Mouse (Mus musculus) liver, adult 2 months (tissue): ENCODE results near the gene Klrb1c.

ENCODE experiments used
- CTCF ChIP-seq: fragments of 200-500 bp; IDR thresholded peaks from 2 replicates; pipeline ENCODE4 v1.5.1; 2011; ENCODE audit warnings: low read depth, low read length, control low read depth
- POLR2A ChIP-seq: fragments of 200-500 bp; IDR thresholded peaks from 2 replicates; pipeline ENCODE4 v1.6.1; 2011; ENCODE audit warnings: low read length, control low read depth; ENCODE audit not compliant: insufficient read depth; ENCODE audit errors: extremely low read depth

DNA sequence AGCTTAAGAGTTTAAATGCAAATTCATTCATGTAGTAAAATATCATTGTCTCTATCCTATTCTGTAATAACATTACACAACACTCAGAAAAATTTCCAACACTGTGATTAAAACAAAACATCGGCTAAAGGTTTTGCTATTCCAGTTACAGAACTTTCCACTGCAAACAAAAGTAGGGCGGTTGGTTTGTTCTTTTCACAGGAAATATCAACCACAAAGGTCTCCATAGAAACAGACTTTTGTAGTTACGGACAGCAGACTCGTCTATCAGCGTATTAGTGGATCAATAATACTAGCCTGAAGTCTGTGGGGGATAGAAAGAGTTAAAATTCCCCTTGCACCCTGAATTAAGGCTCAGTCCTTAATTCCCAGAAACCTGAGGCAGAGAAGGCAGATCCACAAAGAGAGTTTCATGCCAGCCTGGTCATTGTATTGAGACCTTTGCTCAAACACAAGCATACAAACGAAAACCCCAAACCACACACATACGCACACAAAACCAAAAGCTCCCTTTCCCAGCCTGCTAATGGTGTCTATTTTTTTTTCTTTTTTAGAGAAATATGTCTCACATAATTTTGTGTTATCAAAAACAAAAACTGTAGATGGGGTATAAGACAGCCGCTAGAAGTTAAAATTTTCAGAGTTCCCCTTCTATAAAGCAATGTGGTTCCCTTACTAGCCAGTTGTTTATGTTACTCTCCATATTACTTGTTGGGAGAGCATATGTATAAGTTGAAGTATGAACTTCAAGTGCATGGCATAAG lies 47.4 kb upstream of the Klrb1c start:
- TF ChIP-seq CTCF (no peak), POLR2A (no peak)
